Mouse (Mus musculus): Measurements from ENCODE around the gene Cd27. TPM values are rescaled to one million over a fixed set of nuclear protein-coding genes. Genes with fewer than 3 reads are reported as not detected.
A peak's percentile ranks its signal among the peaks of the same experiment; 100 is the strongest.

The Cd27 gene
- polyA plus RNA-seq, 1 experiment from 2014 or later: 2.0 TPM

DNA sequence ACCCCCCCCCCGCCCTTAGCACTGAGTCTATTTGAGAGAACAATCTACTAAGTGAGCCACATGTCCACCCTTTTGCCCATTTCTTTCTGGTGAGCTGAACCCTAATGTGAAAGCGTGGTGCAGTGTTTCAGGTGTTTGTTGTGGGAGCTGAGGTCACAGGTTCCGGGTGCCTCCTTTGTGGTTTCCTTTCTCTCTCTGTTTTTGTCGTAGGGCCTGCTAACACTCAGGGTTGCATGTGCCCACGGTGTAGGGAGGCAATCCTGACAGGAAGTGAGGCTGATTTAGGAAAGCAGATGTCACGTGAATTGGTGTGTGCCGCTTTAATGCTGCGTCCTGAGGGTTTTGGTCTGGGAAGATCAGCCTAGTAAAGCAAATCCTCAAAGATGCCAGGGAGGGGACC lies 4.8 kb upstream of the Cd27 start:
- Histone ChIP-seq H3K36me3 (no peaks in the 10 kb centered on the region), H3K4me1 (no peaks in the 10 kb centered on the region), H3K27ac (replicated peaks) (no peak overlapping the region), H3K4me2 (no peak overlapping the region), H3K9ac (no peak overlapping the region), H3K4me3 (no peak overlapping the region), H3K9me3 (no peaks in the 10 kb centered on the region), H3K27me3 (replicated peaks) (no peaks in the 10 kb centered on the region)
- no peak for ATAC-seq (ENCODE audit: extremely low read depth, insufficient number of reproducible peaks, low FRiP score, low TSS enrichment)
- WGBS: 76% methylated on average over 8 of the region's 8 CpGs

DNA sequence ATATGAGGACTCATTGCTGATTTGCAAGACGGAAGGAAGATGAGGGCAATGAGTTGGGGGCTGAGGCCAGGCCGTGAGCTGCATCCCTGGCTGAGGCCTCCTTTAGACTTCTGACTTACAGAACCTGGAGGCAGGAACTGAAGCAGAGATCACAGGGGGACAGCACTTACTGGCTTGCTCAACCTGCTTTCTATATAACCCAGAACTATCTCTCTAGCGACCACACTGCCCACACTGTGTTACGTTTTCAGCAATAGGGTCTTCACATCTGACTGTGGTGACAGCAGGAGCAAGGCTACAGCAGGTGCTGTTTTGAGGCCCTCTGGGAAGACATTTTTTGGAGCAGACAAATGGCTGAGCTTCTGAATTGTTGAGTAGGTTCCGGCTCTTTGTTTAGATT lies 3.8 kb upstream of the Cd27 start:
- no peak overlapping the region for H3K4me3 ChIP-seq
- no peak overlapping the region for H3K27ac ChIP-seq (replicated peaks)
- H3K9ac ChIP-seq: no peak overlapping the region
- H3K9me3 ChIP-seq: no peaks in the 10 kb centered on the region
- ATAC-seq (ENCODE audit: extremely low read depth, insufficient number of reproducible peaks, low FRiP score, low TSS enrichment): no peak
- 74% methylated on average over 5 of the region's 5 CpGs for WGBS
- no peaks in the 10 kb centered on the region for H3K27me3 ChIP-seq (replicated peaks)
- H3K36me3 ChIP-seq: no peaks in the 10 kb centered on the region
- H3K4me2 ChIP-seq: no peak overlapping the region
- no peaks in the 10 kb centered on the region for H3K4me1 ChIP-seq

DNA sequence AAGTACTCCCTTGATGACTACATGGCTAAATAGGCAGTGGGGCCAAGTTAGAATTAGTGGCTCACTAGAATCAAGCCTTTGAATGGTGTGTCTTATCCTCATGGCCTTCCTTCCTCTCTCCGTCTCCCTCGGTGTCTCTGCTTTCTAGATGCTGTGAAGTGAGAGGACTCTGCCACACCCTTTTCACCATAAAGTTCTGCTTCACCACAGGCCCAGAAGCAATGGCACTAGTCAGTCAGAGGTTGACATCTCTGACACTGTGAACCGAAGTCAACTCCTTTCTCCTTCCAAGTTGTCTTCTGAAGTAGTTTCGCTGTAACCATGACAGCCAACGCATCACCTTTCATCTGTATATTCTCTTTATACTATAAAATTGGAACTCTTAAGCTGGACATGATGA lies 2.7 kb upstream of the Cd27 start:
- Histone ChIP-seq H3K36me3 (no peaks in the 10 kb centered on the region), H3K4me1 (peaks cover 4% of the 10 kb centered on the region), H3K9me3 (no peaks in the 10 kb centered on the region), H3K27ac (replicated peaks) (no peak overlapping the region), H3K27me3 (replicated peaks) (no peaks in the 10 kb centered on the region), H3K4me2 (no peak overlapping the region), H3K4me3 (no peak overlapping the region), H3K9ac (no peak overlapping the region)
- WGBS: 85% methylated on average over 5 of the region's 5 CpGs
- ATAC-seq (ENCODE audit: extremely low read depth, insufficient number of reproducible peaks, low FRiP score, low TSS enrichment): no peak

DNA sequence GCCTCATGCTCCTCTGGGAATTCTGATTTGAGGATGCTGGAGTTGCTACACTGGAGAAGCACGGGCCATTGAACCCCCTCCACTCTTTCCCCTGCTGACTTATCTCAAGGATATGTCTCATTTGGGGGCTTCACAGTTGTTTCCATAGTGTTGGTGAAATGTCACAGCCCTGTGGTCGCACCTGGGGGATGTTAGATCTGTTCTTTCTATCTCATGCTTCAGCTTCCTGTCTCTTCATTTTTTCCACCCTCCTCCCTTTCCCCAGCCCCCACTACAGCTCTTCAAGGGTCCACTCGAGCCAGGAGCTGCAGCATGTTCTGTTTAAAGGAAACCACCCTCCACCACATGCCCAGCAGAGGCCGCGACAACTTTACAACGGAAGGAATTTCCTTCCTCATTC lies 1.6 kb upstream of the Cd27 start:
- Histone ChIP-seq H3K36me3 (no peaks in the 10 kb centered on the region), H3K27me3 (replicated peaks) (no peaks in the 10 kb centered on the region), H3K4me3 (no peak overlapping the region), H3K4me1 (peaks cover 15% of the 10 kb centered on the region), H3K9ac (no peak overlapping the region), H3K4me2 (no peak overlapping the region), H3K27ac (replicated peaks) (no peak overlapping the region), H3K9me3 (no peaks in the 10 kb centered on the region)
- 42% methylated on average over 6 of the region's 6 CpGs for WGBS
- ATAC-seq (ENCODE audit: extremely low read depth, insufficient number of reproducible peaks, low FRiP score, low TSS enrichment): no peak

DNA sequence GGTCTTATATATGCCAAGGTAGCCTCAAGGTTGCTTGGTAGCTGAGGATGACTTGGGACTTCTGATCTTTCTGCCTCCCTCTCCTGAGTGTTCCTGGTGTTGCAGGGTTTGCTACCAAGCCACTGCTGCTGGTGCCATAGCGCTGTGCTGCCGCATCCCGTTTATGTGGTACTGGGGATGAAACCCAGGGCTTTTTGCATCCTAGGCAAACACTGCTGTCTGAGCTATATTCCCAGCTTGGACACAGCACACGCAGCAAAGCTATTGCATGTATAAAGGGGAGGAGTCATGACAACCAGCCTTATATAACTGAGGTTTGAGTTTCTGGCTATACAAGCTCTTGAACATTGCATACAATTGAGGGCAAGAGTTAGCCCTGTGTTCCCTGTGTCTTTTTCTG lies 611 bp upstream of the Cd27 start:
- Histone ChIP-seq H3K9ac (no peak overlapping the region), H3K27me3 (replicated peaks) (no peaks in the 10 kb centered on the region), H3K4me3 (no peak overlapping the region), H3K4me1 (peaks cover 21% of the 10 kb centered on the region), H3K27ac (replicated peaks) (no peak overlapping the region), H3K9me3 (no peaks in the 10 kb centered on the region), H3K4me2 (no peak overlapping the region), H3K36me3 (no peaks in the 10 kb centered on the region)
- WGBS: 78% methylated on average over 4 of the region's 4 CpGs
- ATAC-seq (ENCODE audit: extremely low read depth, insufficient number of reproducible peaks, low FRiP score, low TSS enrichment): no peak

DNA sequence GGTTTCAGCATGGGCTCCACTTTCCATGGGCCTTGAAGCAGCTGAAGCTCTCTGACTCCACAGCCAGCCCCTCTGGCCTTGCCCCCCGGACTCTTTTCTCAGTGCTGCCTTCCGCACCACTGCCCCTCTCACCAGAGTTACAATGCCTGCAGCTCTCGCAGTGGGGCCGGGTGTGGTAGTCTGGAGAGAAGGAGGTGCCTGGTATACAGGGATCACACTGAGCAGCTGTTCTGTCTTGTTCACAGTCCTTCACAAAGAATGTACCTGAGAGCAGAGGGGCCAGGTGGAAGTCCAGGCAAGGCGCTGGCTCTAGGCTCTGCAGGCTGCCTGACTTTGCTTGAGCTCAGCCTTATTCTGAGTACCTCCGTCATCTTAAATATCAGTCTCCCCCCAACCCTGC lies 469 bp downstream of the Cd27 start:
- WGBS: 77% methylated on average over 6 of the region's 6 CpGs
- Histone ChIP-seq H3K27ac (replicated peaks) (no peak overlapping the region), H3K4me2 (no peak overlapping the region), H3K4me3 (no peak overlapping the region), H3K36me3 (no peaks in the 10 kb centered on the region), H3K4me1 (peaks cover 28% of the 10 kb centered on the region), H3K9me3 (no peaks in the 10 kb centered on the region), H3K27me3 (replicated peaks) (no peaks in the 10 kb centered on the region), H3K9ac (no peak overlapping the region)
- no peak for ATAC-seq (ENCODE audit: extremely low read depth, insufficient number of reproducible peaks, low FRiP score, low TSS enrichment)

DNA sequence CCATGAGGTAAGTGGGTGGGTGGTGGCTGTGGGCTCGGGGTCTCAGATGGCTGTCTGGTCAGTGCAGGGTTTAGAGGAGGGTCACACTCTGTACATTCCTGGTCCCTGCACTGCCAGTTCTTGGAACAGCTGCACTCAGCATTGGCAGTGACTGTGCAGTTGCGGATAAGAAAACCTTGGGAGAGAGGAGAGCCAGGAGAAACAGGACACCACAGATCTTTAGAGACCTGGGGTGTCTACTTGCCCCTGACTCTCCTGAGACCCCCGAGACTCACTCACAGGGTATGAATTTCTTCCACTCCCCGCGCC lies 2.3 kb downstream of the Cd27 start:
- H3K36me3 ChIP-seq: no peaks in the 10 kb centered on the region
- peak overlapping the region; percentile 3; the same call in 1 of the 2 replicates for H3K4me2 ChIP-seq
- WGBS: 47% methylated on average over 5 of the region's 5 CpGs
- ATAC-seq (ENCODE audit: extremely low read depth, insufficient number of reproducible peaks, low FRiP score, low TSS enrichment): no peak
- H3K4me1 ChIP-seq: peaks cover 36% of the 10 kb centered on the region
- H3K27ac ChIP-seq (replicated peaks): peak overlapping the region; percentile 61
- peak overlapping the region; percentile 28; the same call in 1 of the 2 replicates for H3K9ac ChIP-seq
- no peaks in the 10 kb centered on the region for H3K27me3 ChIP-seq (replicated peaks)
- no peaks in the 10 kb centered on the region for H3K9me3 ChIP-seq
- no peak overlapping the region for H3K4me3 ChIP-seq

DNA sequence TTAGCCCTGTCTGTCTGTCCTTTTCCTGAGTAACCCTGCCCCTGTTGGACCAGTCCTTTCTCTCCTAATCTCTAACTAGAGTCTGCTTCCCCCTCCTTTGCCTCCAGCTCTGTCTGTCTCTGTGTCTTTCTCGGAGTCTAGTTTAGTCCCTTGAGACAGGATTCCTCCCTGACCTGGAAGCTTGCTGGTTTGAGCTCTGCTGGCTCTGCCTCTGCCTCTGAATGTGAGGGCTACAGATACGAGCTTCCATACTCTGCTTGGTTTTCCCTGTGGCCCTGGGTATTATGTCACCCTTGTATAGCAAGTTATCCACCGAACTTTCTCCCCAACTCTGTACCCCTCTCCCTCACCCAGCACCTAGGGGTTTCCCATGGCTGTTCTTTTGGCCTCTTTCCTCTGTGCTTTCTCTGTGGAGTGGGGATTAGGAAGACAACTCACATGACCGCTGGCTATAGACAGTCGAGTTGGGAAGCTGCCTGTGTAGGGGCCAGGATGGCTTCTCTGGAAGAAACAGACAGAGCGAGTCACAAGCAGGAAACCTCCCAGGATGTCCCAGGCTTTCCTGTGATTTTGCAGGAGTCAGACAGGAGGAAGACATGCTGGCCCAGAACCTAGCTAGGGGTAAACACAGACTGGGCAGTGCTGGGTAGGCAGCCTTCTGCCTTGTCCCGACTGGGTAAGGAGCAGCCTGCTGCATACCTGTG lies 2.8 kb downstream of the Cd27 start:
- H3K36me3 ChIP-seq: no peaks in the 10 kb centered on the region
- no peaks in the 10 kb centered on the region for H3K27me3 ChIP-seq (replicated peaks)
- peak overlapping the region; percentile 61 for H3K27ac ChIP-seq (replicated peaks)
- H3K9ac ChIP-seq: peak overlapping the region; percentile 37; the same call in 1 of the 2 replicates
- no peak overlapping the region for H3K4me3 ChIP-seq
- WGBS: 40% methylated on average over 7 of the region's 7 CpGs
- peak overlapping the region; percentile 3; the same call in 1 of the 2 replicates for H3K4me2 ChIP-seq
- no peaks in the 10 kb centered on the region for H3K9me3 ChIP-seq
- no peak for ATAC-seq (ENCODE audit: extremely low read depth, insufficient number of reproducible peaks, low FRiP score, low TSS enrichment)
- peaks cover 36% of the 10 kb centered on the region for H3K4me1 ChIP-seq

DNA sequence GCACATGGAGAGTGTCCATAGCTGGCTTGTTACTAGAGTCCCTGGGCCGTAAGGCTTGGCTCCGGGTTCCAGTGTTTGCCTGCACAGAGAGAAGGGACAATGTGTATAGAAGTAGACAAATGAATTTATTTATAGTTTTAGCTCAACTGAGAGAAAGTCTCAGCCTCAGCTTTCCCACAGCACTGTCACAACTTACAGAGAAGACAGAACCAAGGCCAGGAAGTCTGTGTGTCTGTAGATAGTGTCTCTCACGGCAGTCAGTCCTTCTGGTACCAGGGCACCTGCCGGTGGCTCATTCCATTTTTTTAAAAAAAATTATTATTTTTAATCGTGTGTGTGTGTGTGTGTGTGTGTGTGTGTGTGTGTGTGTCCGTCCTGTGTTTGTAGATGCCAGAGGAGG lies 4.3 kb downstream of the Cd27 start:
- H3K36me3 ChIP-seq: no peaks in the 10 kb centered on the region
- H3K27ac ChIP-seq (replicated peaks): peak overlapping the region; percentile 84
- H3K27me3 ChIP-seq (replicated peaks): no peaks in the 10 kb centered on the region
- ATAC-seq (ENCODE audit: extremely low read depth, insufficient number of reproducible peaks, low FRiP score, low TSS enrichment): no peak
- H3K4me1 ChIP-seq: peaks cover 36% of the 10 kb centered on the region
- peak overlapping the region; percentile 84; the same call in 1 of the 2 replicates for H3K9ac ChIP-seq
- H3K9me3 ChIP-seq: no peaks in the 10 kb centered on the region
- WGBS: 60% methylated on average over 6 of the region's 6 CpGs
- peak overlapping the region; percentile 80 for H3K4me2 ChIP-seq
- no peak overlapping the region for H3K4me3 ChIP-seq

DNA sequence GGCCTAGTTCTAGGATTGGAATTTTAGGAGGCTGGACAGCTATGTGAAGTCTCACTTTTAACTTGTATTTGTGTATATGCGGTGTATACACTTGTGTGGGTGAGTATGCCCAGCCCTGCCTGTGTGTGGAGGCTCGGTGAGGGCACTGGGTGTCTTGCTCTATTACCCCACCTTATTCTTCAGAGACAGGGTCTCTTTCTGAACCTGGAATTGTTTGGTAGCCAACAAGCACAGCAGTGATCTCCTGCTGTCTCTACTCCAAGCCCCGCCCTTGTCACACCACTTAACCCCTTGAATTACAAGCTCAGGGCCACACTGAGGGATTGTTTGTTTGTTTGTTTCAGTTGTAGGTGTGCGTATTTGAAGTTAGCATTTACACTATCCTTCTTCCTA lies 4.8 kb downstream of the Cd27 start:
- peak overlapping the region; percentile 84 for H3K27ac ChIP-seq (replicated peaks)
- H3K9me3 ChIP-seq: no peaks in the 10 kb centered on the region
- H3K9ac ChIP-seq: peak overlapping the region; percentile 84
- no peaks in the 10 kb centered on the region for H3K27me3 ChIP-seq (replicated peaks)
- no peak for ATAC-seq (ENCODE audit: extremely low read depth, insufficient number of reproducible peaks, low FRiP score, low TSS enrichment)
- H3K36me3 ChIP-seq: no peaks in the 10 kb centered on the region
- peak overlapping the region; percentile 80 for H3K4me2 ChIP-seq
- peaks cover 36% of the 10 kb centered on the region for H3K4me1 ChIP-seq
- H3K4me3 ChIP-seq: peak overlapping the region; percentile 63
- 43% methylated on average over 4 of the region's 4 CpGs for WGBS

DNA sequence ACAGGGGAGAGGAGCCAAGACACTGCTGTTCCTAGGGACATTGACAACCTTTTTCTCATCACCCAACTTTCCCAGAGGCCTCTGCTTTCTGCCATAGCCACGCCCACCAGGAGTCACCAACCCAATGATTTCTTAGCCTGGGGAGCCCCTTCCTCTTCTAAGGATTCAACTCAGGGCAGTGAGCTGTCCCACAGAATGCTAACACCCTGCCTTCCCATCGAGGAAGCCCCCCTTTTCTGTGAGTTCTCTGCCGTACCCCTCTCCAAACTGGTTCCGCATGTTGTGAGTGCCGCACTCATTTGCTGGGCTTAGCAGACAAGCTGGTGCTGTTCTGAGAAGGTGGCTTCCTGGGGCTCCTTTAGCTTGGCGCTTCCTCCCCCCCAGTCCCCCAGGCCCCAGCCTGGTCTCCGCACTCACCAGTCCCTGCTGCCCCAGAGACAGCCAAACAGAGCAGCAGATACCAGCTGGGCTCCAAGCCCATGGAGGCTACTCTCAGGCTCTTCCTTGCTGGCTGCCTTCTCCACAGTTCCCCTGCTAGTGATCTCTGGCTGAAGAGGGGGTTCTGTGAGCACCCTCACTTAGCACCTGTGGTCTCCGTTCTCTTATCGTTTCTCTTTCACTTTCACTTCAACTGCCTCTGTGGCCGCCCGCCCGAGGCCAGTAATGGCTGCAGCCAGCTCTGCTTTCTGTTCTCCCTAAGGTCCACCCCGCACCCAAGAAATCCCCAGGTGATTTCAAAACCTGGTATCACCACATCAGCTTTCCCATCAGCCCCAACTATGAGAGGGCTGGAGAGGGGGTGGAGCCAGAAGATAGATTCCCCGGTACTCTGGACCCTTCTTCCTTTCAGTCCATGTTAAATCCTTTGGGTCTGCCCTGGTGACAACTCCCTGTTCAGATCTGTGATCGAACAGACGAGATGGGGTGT lies 5.4 kb downstream of the Cd27 start, which contains the start of gene Tapbpl:
Gene Tapbpl, minus strand, starts transcription at position 744 of the 928 bp plus-strand sequence.
- Histone ChIP-seq H3K36me3 (no peaks in the 10 kb centered on the region), H3K4me3 (peak within 1 kb of the TSS; percentile 63)
- WGBS: 1% methylated on average over 16 of the region's 16 CpGs

More for the DNA sequence above, 5.4 kb downstream of the Cd27 start, which contains the start of gene Tapbpl:
- Histone ChIP-seq H3K27ac (replicated peaks) (peak within 1 kb of the TSS; percentile 84), H3K9ac (peak within 1 kb of the TSS; percentile 84), H3K9me3 (no peaks in the 10 kb centered on the region), H3K4me2 (peak within 1 kb of the TSS; percentile 80), H3K27me3 (replicated peaks) (no peaks in the 10 kb centered on the region), H3K4me1 (peaks cover 36% of the 10 kb centered on the region)
- ATAC-seq (ENCODE audit: extremely low read depth, insufficient number of reproducible peaks, low FRiP score, low TSS enrichment): no peak

Measured in heart, embryonic 13.5 days (tissue).